Mouse (Mus musculus): Measurements from ENCODE around the gene Usp10. TPM values are rescaled to one million over a fixed set of nuclear protein-coding genes. Genes with fewer than 3 reads are reported as not detected.

Gene Usp10
- total RNA-seq, 2 experiments from 2014 or later = 70.5 to 75.0 TPM

GRCm38 (mm10) chr8:120006645-120007160 is 96.5 kb downstream of the Usp10 start:
- DNase-seq (ENCODE audit: low spot score in 2 of 2) = no peak

Other genes with a start within 250 kb of the Usp10 start
- 10 to 100 TPM; 56.9 to 59.7 TPM for gene Wfdc1, start 244.0 kb upstream of the Usp10 start, total RNA-seq (2021)
- not detected for gene Atp2c2, start 210.4 kb upstream of the Usp10 start, total RNA-seq (2021)
- 1 to 10 TPM; 6.4 to 7.8 TPM for gene Tldc1, start 131.9 kb upstream of the Usp10 start, total RNA-seq (2021)
- gene Cotl1, start 69.8 kb upstream of the Usp10 start, total RNA-seq (2021) = 10 to 100 TPM; 68.5 to 82.9 TPM
- gene Klhl36, start 48.1 kb upstream of the Usp10 start, total RNA-seq (2021) = 1 to 10 TPM; 4.0 to 4.8 TPM
- 10 to 100 TPM; 12.8 to 22.8 TPM for gene Gm20388, start 481 bp downstream of the Usp10 start, total RNA-seq (2021)
- gene Crispld2, start 82.1 kb downstream of the Usp10 start, total RNA-seq (2021) = 1 to 10 TPM; 1.3 to 3.0 TPM
- gene Zdhhc7, start 191.1 kb downstream of the Usp10 start, total RNA-seq (2021) = 10 to 100 TPM; 29.0 to 29.9 TPM
- 10 to 100 TPM; 13.0 to 14.2 TPM for gene 6430548M08Rik, start 203.8 kb downstream of the Usp10 start, total RNA-seq (2021)

All from gastrocnemius, postnatal 4 days (tissue).